Mouse (Mus musculus) spleen, adult 2 months (tissue): ENCODE results near the gene Dnajb1.

Source experiments
- CTCF ChIP-seq: fragments of 200-500 bp; IDR thresholded peaks from 2 replicates; pipeline ENCODE4 v1.5.1; 2011; ENCODE audit warnings: mild to moderate bottlenecking, inconsistent platforms; ENCODE audit not compliant: insufficient read depth, insufficient read length, insufficient replicate concordance; ENCODE audit errors: extremely low read depth
- POLR2A ChIP-seq: fragments of 200-500 bp; IDR thresholded peaks from 2 replicates; pipeline ENCODE4 v1.6.1; 2011; ENCODE audit warnings: low read depth, low read length, inconsistent platforms

GRCm38 (mm10) chr8:83575561-83576515 is 32.2 kb upstream of the Dnajb1 start:
- TF ChIP-seq POLR2A (no peak), CTCF (no peak)
